Mouse (Mus musculus) heart, embryonic 12.5 days (tissue): ENCODE measurements around the gene Kif26a. TPM values are rescaled to one million over a fixed set of nuclear protein-coding genes. Genes with fewer than 3 reads are reported as not detected.

ENCODE experiments used
- ATAC-seq: fragments of 200-750 bp; cut with Nextera tagmentation; 2 replicates; pipeline ENCODE4 v1.8.0; 2017; ENCODE audit warnings: moderate TSS enrichment, moderate library complexity; ENCODE audit not compliant: insufficient number of reproducible peaks, low FRiP score
- H3K27ac ChIP-seq: fragments of 300-500 bp; sonication (generic); 2 replicates; pipeline ENCODE4 v1.5.1; 2016; ENCODE audit warnings: mild to moderate bottlenecking, moderate library complexity; ENCODE audit not compliant: poor library complexity, severe bottlenecking
- H3K27me3 ChIP-seq: fragments of 300-500 bp; sonication (generic); replicated peaks from 2 replicates; pipeline ENCODE4 v1.6.1; 2016; ENCODE audit warnings: mild to moderate bottlenecking, moderate library complexity
- H3K36me3 ChIP-seq: fragments of 300-500 bp; sonication (generic); 2 replicates; pipeline ENCODE4 v1.6.1; 2016; ENCODE audit warnings: mild to moderate bottlenecking, moderate library complexity
- H3K4me1 ChIP-seq: fragments of 300-500 bp; sonication (generic); replicated peaks from 2 replicates; pipeline ENCODE4 v1.6.1; 2016; ENCODE audit warnings: mild to moderate bottlenecking
- H3K4me2 ChIP-seq: fragments of 300-500 bp; sonication (generic); 2 replicates; pipeline ENCODE4 v1.6.1; 2016; ENCODE audit warnings: mild to moderate bottlenecking, moderate library complexity
- H3K4me3 ChIP-seq: fragments of 300-500 bp; sonication (generic); 2 replicates; pipeline ENCODE4 v1.5.1; 2016; ENCODE audit warnings: mild to moderate bottlenecking
- H3K9ac ChIP-seq: fragments of 300-500 bp; sonication (generic); 2 replicates; pipeline ENCODE4 v1.6.1; 2016; ENCODE audit warnings: mild to moderate bottlenecking, moderate library complexity
- H3K9me3 ChIP-seq: fragments of 300-500 bp; sonication (generic); replicated peaks from 2 replicates; pipeline ENCODE4 v1.6.1; 2016; ENCODE audit warnings: mild to moderate bottlenecking, moderate library complexity
- WGBS: fragments of 180-500 bp; shearing (Covaris S2); methylation state at CpG from one replicate; pipeline ENCODE4 v1.1.7; 2016; 5-methylcytosine and 5-hydroxymethylcytosine counted together
- polyA plus RNA-seq: library from polyadenylated mRNA; unstranded; fragments of >200 nt; fragmentation: Nextera tagmentation; extraction: Ambion mirVana; gene quantifications from 2 replicates; pipeline ENCODE4 v1.2.1, GENCODE M21; 2016

The Kif26a gene
- polyA plus RNA-seq, 1 experiment from 2014 or later, result 2.7 TPM

GRCm38 (mm10) chr12:112130957-112131356, 15.1 kb upstream of the Kif26a start:
- no peaks in the 10 kb centered on the region for H3K9me3 ChIP-seq
- peak overlapping the region; percentile 76 for H3K9ac ChIP-seq
- peaks cover 9% of the 10 kb centered on the region for H3K4me1 ChIP-seq
- peaks cover 92% of the 10 kb centered on the region for H3K27me3 ChIP-seq
- H3K4me3 ChIP-seq, result peak overlapping the region; percentile 68
- no peaks in the 10 kb centered on the region for H3K36me3 ChIP-seq
- ATAC-seq, result no peak
- 13% methylated on average over 32 of the region's 32 CpGs for WGBS
- peak overlapping the region; percentile 88 for H3K4me2 ChIP-seq
- no peak overlapping the region for H3K27ac ChIP-seq

GRCm38 (mm10) chr12:112140231-112140630, 5.8 kb upstream of the Kif26a start:
- WGBS, result 5% methylated on average over 5 of the region's 5 CpGs
- Histone ChIP-seq H3K36me3 (no peaks in the 10 kb centered on the region), H3K4me1 (peaks cover 17% of the 10 kb centered on the region), H3K27ac (no peak overlapping the region), H3K27me3 (peaks cover 81% of the 10 kb centered on the region), H3K9ac (no peak overlapping the region), H3K4me2 (no peak overlapping the region), H3K9me3 (no peaks in the 10 kb centered on the region), H3K4me3 (no peak overlapping the region)
- no peak for ATAC-seq

GRCm38 (mm10) chr12:112140745-112141144, 5.3 kb upstream of the Kif26a start:
- no peaks in the 10 kb centered on the region for H3K36me3 ChIP-seq
- no peak for ATAC-seq
- H3K27ac ChIP-seq, result no peak overlapping the region
- no peaks in the 10 kb centered on the region for H3K9me3 ChIP-seq
- H3K27me3 ChIP-seq, result peaks cover 75% of the 10 kb centered on the region
- peaks cover 21% of the 10 kb centered on the region for H3K4me1 ChIP-seq
- no peak overlapping the region for H3K9ac ChIP-seq
- H3K4me3 ChIP-seq, result no peak overlapping the region
- 54% methylated on average over 7 of the region's 7 CpGs for WGBS
- H3K4me2 ChIP-seq, result no peak overlapping the region

GRCm38 (mm10) chr12:112141300-112141699, 4.7 kb upstream of the Kif26a start:
- Histone ChIP-seq H3K9ac (no peak overlapping the region), H3K4me2 (no peak overlapping the region), H3K4me1 (peaks cover 27% of the 10 kb centered on the region), H3K4me3 (no peak overlapping the region), H3K27me3 (peaks cover 70% of the 10 kb centered on the region), H3K27ac (no peak overlapping the region), H3K36me3 (no peaks in the 10 kb centered on the region), H3K9me3 (no peaks in the 10 kb centered on the region)
- 2% methylated on average over 6 of the region's 6 CpGs for WGBS
- no peak for ATAC-seq

DNA sequence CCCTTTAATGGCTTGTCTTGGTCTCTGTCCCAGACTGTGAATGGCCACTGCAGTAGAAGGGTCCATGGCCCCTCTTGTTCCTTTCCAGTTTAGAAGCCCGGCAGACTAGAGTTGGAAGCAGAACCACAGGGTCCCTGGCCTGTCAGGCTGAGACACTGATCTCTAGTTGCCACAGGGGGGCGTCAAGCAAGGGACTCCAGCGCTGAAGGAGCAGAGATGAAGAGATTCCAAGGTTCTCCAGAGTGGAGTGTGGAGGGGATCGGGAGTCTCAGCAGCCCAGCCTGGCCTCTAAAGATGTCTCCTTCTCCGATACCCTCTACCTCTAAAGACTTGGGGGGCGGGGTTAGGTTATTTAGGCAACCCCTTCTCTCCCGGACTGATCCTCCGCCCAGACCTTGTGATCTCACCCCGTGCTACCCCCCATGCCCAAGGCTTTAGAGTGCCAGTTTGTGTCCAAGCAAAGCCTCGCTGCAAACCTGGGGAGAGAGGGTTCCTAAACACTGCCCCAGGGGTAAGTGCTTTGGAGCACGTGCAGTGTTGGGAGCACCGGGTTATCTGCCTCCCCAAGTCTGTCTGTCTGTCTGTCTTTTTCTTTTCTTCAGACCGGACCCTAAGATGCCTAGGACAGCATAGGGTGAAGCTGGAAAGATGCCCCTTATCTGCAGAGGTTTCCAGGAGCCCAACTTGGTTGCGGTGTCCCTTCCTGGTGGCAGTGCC, 2.7 kb upstream of the Kif26a start:
- Histone ChIP-seq H3K27ac (no peak overlapping the region), H3K4me2 (peak overlapping the region; percentile 92), H3K9ac (no peak overlapping the region), H3K4me1 (peaks cover 47% of the 10 kb centered on the region), H3K4me3 (peak overlapping the region; percentile 59), H3K27me3 (peaks cover 66% of the 10 kb centered on the region), H3K9me3 (no peaks in the 10 kb centered on the region), H3K36me3 (no peaks in the 10 kb centered on the region)
- ATAC-seq, result no peak
- 4% methylated on average over 14 of the region's 14 CpGs for WGBS

GRCm38 (mm10) chr12:112143833-112144201, 2.2 kb upstream of the Kif26a start:
- ATAC-seq, result no peak
- H3K36me3 ChIP-seq, result no peaks in the 10 kb centered on the region
- H3K4me2 ChIP-seq, result peak overlapping the region; percentile 92
- H3K4me3 ChIP-seq, result peak overlapping the region; percentile 59
- H3K9ac ChIP-seq, result no peak overlapping the region
- peaks cover 47% of the 10 kb centered on the region for H3K4me1 ChIP-seq
- peaks cover 71% of the 10 kb centered on the region for H3K27me3 ChIP-seq
- H3K27ac ChIP-seq, result no peak overlapping the region
- no peaks in the 10 kb centered on the region for H3K9me3 ChIP-seq
- under 1% methylated on average over 49 of the region's 52 CpGs for WGBS

GRCm38 (mm10) chr12:112144377-112145115, 1.5 kb upstream of the Kif26a start:
- Histone ChIP-seq H3K4me2 (peak overlapping the region; percentile 92), H3K36me3 (no peaks in the 10 kb centered on the region), H3K27me3 (peaks cover 68% of the 10 kb centered on the region), H3K4me1 (peaks cover 47% of the 10 kb centered on the region), H3K9ac (no peak overlapping the region), H3K9me3 (no peaks in the 10 kb centered on the region), H3K27ac (no peak overlapping the region), H3K4me3 (peak overlapping the region; percentile 59)
- no peak for ATAC-seq
- WGBS, result 1% methylated on average over 46 of the region's 46 CpGs

DNA sequence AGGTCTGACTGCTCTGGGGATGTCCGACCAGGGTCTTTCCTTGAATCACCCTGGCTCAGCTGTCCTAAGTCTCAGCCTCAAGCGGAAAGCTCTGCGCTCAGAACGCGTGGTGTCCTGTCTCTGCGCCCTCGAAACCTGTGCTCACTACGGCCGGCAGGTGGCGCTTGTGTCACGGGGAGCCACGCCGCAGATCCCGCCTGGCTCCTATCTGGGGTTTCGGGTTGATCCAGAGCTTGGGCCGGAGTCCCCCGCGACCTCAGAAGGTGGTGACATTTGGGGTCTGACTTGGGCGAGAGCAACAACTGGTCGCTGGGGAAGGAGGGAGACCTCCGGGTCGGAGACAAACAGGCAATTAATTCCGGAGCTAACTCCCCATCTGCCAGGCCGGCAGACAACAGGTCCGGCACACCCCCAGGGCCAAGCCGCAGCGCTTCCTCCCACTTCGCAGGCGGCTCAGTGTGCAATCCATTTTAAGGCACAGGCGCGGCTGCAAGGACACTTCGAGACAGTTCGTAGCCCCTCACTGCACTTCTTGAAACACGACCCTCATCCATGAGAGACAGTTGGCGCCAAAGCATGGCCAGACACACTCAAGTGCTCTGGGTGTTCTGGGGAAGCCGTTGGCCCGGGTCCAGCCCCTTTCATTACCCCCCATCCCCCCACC, 665 bp upstream of the Kif26a start:
- H3K4me1 ChIP-seq, result peaks cover 54% of the 10 kb centered on the region
- H3K4me2 ChIP-seq, result peak overlapping the region; percentile 92
- H3K27ac ChIP-seq, result no peak overlapping the region
- peaks cover 64% of the 10 kb centered on the region for H3K27me3 ChIP-seq
- H3K4me3 ChIP-seq, result peak overlapping the region; percentile 59
- 0 out of 2 replicates have a peak overlapping the region, but pooled peaks have one; percentile 69 for H3K9ac ChIP-seq
- no peaks in the 10 kb centered on the region for H3K9me3 ChIP-seq
- ATAC-seq, result peak; percentile 55; the same call in 1 of the 2 replicates
- under 1% methylated on average over 37 of the region's 37 CpGs for WGBS
- H3K36me3 ChIP-seq, result no peaks in the 10 kb centered on the region

- Histone ChIP-seq H3K9me3 (no peaks in the 10 kb centered on the region), H3K36me3 (no peaks in the 10 kb centered on the region), H3K4me3 (peak overlapping the region; percentile 59), H3K27ac (no peak overlapping the region), H3K4me1 (peaks cover 68% of the 10 kb centered on the region), H3K27me3 (peaks cover 45% of the 10 kb centered on the region), H3K9ac (peak overlapping the region; percentile 69), H3K4me2 (peak overlapping the region; percentile 92)
- WGBS, result 41% methylated on average over 5 of the region's 5 CpGs
- no peak for ATAC-seq
Measured at GRCm38 (mm10) chr12:112147365-112147764, 1.4 kb downstream of the Kif26a start.

GRCm38 (mm10) chr12:112150011-112150410, 4.0 kb downstream of the Kif26a start:
- Histone ChIP-seq H3K4me1 (peaks cover 68% of the 10 kb centered on the region), H3K36me3 (no peaks in the 10 kb centered on the region), H3K4me2 (no peak overlapping the region), H3K4me3 (no peak overlapping the region), H3K9me3 (no peaks in the 10 kb centered on the region), H3K27ac (no peak overlapping the region), H3K27me3 (peaks cover 18% of the 10 kb centered on the region), H3K9ac (0 out of 2 replicates have a peak overlapping the region, but pooled peaks have one; percentile 43)
- 53% methylated on average over 7 of the region's 7 CpGs for WGBS
- ATAC-seq, result no peak
